Mouse (Mus musculus): ENCODE results near the gene Gm26727. TPM values are rescaled to one million over a fixed set of nuclear protein-coding genes. Genes with fewer than 3 reads are reported as not detected.
"Not testable (repeated sequence)": the region's sequence is repeated elsewhere in the genome, so short reads cannot be mapped to it uniquely, and the experiment has no call there.

Gene Gm26727
- polyA plus RNA-seq, 1 experiment from 2014 or later = not detected

DNA sequence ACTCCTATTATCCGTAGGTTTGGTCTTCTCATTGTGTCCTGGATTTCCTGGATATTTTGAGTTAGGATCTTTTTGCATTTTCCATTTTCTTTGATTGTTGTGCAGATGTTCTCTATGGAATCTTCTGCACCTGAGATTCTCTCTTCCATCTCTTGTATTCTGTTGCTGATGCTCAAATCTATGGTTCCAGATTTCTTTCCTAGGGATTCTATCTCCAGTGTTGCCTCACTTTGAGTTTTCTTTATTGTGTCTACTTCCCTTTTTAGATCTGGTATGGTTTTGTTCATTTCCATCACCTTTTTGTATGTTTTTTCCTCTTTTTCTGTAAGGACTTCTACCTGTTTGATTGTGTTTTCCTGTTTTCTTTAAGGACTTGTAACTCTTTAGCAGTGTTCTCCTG is 19.6 kb downstream of the Gm26727 start, which contains the start of gene Gm21830:
TSS of gene Gm21830 (plus strand) at position 301 of the 400 bp plus-strand sequence.
- not testable (repeated sequence) for H3K27ac ChIP-seq; ATAC-seq (replicated peaks; ENCODE audit: insufficient number of reproducible peaks, insufficient read depth, low FRiP score, low read depth); H3K9ac ChIP-seq; H3K4me2 ChIP-seq; H3K4me3 ChIP-seq; H3K36me3 ChIP-seq; H3K27me3 ChIP-seq; H3K4me1 ChIP-seq (replicated peaks); H3K9me3 ChIP-seq (replicated peaks)
- no CpG with 5 or more reads among the region's 1 CpGs for WGBS

Other genes with a start within 250 kb of the Gm26727 start
- gene Gm21830, start 19.5 kb downstream of the Gm26727 start, polyA plus RNA-seq (2015; fragmentation: Nextera tagmentation; extraction: Ambion mirVana) = not detected in 2 replicates
- 0.16 and 0.21 TPM in 2 replicates for gene Xirp2, start 12.8 kb upstream of the Gm26727 start, polyA plus RNA-seq (2015; fragmentation: Nextera tagmentation; extraction: Ambion mirVana)
- 7.2 and 7.6 TPM in 2 replicates for gene B3galt1, start 132.7 kb upstream of the Gm26727 start, polyA plus RNA-seq (2015; fragmentation: Nextera tagmentation; extraction: Ambion mirVana)